Mouse (Mus musculus) midbrain, postnatal 0 days (tissue): ENCODE measurements around the gene Ehmt2. TPM values are rescaled to one million over a fixed set of nuclear protein-coding genes. Genes with fewer than 3 reads are reported as not detected.

ENCODE experiments used
- ATAC-seq: fragments of 200-750 bp; cut with Nextera tagmentation; 2 replicates; pipeline ENCODE4 v1.8.0; 2017; ENCODE audit warnings: moderate number of reproducible peaks, mild to moderate bottlenecking, moderate TSS enrichment, moderate library complexity; ENCODE audit not compliant: low FRiP score
- DNase-seq: peaks from one replicate; pipeline ENCODE4 v3.0.0-alpha.2; 2015; ENCODE audit warnings: low spot score
- H3K27ac ChIP-seq: fragments of 300-500 bp; sonication (generic); 2 replicates; pipeline ENCODE4 v1.5.1; 2014; ENCODE audit warnings: low read depth, mild to moderate bottlenecking, low read length, mixed read lengths
- H3K27me3 ChIP-seq: fragments of 300-500 bp; sonication (generic); 2 replicates; pipeline ENCODE4 v1.6.1; 2014; ENCODE audit warnings: low read length, control low read depth, mixed read lengths; ENCODE audit not compliant: insufficient read depth
- H3K36me3 ChIP-seq: fragments of 300-500 bp; sonication (generic); 2 replicates; pipeline ENCODE4 v1.6.1; 2014; ENCODE audit warnings: low read length, control low read depth, mixed read lengths; ENCODE audit not compliant: insufficient read depth
- H3K4me1 ChIP-seq: fragments of 300-500 bp; sonication (generic); 2 replicates; pipeline ENCODE4 v1.6.1; 2014; ENCODE audit warnings: mild to moderate bottlenecking, control low read depth, antibody characterized with exemption, low read length, mixed read lengths; ENCODE audit not compliant: insufficient read depth
- H3K4me2 ChIP-seq: fragments of 300-500 bp; sonication (generic); 2 replicates; pipeline ENCODE4 v1.6.1; 2014; ENCODE audit warnings: low read depth, mild to moderate bottlenecking, low read length, mixed read lengths; ENCODE audit not compliant: poor library complexity, severe bottlenecking
- H3K4me3 ChIP-seq: fragments of 300-500 bp; sonication (generic); 2 replicates; pipeline ENCODE4 v1.5.1; 2014; ENCODE audit warnings: low read depth, mild to moderate bottlenecking, low read length, moderate library complexity
- H3K9ac ChIP-seq: fragments of 300-500 bp; sonication (generic); replicated peaks from 2 replicates; pipeline ENCODE4 v1.6.1; 2014; ENCODE audit warnings: mild to moderate bottlenecking, low read length, moderate library complexity, mixed read lengths; ENCODE audit not compliant: poor library complexity, severe bottlenecking
- H3K9me3 ChIP-seq: fragments of 300-500 bp; sonication (generic); 2 replicates; pipeline ENCODE4 v1.6.1; 2016; ENCODE audit warnings: low read length, control low read depth
- CTCF ChIP-seq: IDR thresholded peaks from 2 replicates; pipeline ENCODE4 v1.5.1; 2016; ENCODE audit warnings: antibody characterized with exemption, mild to moderate bottlenecking
- WGBS: fragments of 180-500 bp; shearing (Covaris S2); extraction: QIAGEN DNeasy Blood & Tissue Kit; methylation state at CpG from one replicate; pipeline ENCODE4 v1.1.7; 2014; 5-methylcytosine and 5-hydroxymethylcytosine counted together
- polyA plus RNA-seq: library from polyadenylated mRNA; unstranded; fragments of >200 nt; fragmentation: Nextera tagmentation; extraction: Ambion mirVana; gene quantifications from 2 replicates; pipeline ENCODE4 v1.2.1, GENCODE M21; 2015
- total RNA-seq: library from RNA; depleted of rRNA; stranded (reverse); fragments of >200 nt; gene quantifications from 2 replicates; pipeline ENCODE4 v1.2.3, GENCODE M21; 2014; rRNA removed

The Ehmt2 gene
- 312 and 375 TPM in 2 replicates for total RNA-seq
- 58.8 and 69.0 TPM in 2 replicates for polyA plus RNA-seq

GRCm38 (mm10) chr17:34898160-34898586 is at the start of gene Ehmt2, which contains the start of gene C2:
Gene Ehmt2 (plus strand): TSS chr17:34898469.
Gene C2 (minus strand): TSS chr17:34898265.
- Histone ChIP-seq H3K9ac (peak within 1 kb of the TSS; percentile 87), H3K9me3 (no peaks in the 10 kb centered on the region), H3K36me3 (no peaks in the 10 kb centered on the region), H3K4me2 (peak within 1 kb of the TSS; percentile 81), H3K27me3 (no peaks in the 10 kb centered on the region), H3K4me3 (peak within 1 kb of the TSS; percentile 83), H3K4me1 (peaks cover 18% of the 10 kb centered on the region), H3K27ac (peak within 1 kb of the TSS; percentile 91)
- DNase-seq (peak; percentile 82), ATAC-seq (peak; percentile 17)
- no peak for TF ChIP-seq CTCF
- WGBS: 2% methylated on average over 17 of the region's 44 CpGs

DNA sequence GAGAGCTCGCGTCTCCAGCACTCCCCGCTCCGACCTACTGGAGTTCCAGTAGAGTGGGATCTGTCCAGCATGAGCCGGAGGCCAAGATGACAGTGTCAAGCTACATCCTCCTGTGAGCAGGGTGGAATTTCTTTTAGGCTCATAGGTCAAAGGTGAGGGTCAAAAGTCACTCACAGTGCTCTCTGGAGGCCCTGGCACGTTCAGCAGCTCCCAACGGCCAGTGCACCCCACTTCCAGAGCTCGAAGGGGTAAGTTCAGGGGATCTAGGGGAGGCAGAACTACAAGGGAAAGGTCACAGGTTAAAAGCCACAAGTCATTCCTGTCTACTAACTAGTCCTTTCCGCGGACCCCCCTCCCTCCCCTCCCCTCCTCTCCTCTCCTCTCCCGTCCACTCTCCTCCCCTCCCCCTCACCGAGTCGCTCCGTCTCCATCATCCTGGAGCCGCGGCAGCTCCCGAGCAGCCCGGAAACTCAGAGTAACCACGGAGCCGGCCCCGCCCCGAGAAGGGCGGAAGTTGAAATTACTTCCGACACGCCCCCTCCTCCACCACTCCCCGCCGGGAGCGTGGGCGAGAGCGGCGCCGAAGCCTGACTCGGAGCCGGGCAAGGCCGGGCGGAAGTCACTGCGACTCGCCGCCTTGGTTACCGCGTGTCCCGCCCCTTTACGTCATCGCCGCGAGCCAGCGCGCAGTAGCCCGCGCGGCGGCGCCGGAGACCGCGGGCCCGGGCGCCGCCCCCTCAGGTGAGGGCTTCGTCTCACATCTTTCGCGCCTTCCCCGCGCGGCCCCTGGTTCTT is 48.4 kb upstream of the Ehmt2 start, which contains the start of the genes Skiv2l and Nelfe:
Gene Skiv2l, minus strand, starts transcription at position 489 of the 795 bp plus-strand sequence.
Gene Nelfe, plus strand, starts transcription at position 670 of the 795 bp plus-strand sequence.
- no peaks in the 10 kb centered on the region for H3K27me3 ChIP-seq
- H3K9me3 ChIP-seq: no peaks in the 10 kb centered on the region
- TF ChIP-seq CTCF: no peak
- under 1% methylated on average over 58 of the region's 65 CpGs for WGBS
- H3K36me3 ChIP-seq: peaks cover 58% of the 10 kb centered on the region
- ATAC-seq: peak; percentile 96
- peak within 1 kb of the TSS; percentile 55 for H3K27ac ChIP-seq
- peak within 1 kb of the TSS; percentile 93 for H3K9ac ChIP-seq
- peaks cover 10% of the 10 kb centered on the region for H3K4me1 ChIP-seq
- H3K4me2 ChIP-seq: peak within 1 kb of the TSS; percentile 94
- peak; percentile 97 for DNase-seq
- H3K4me3 ChIP-seq: peak within 1 kb of the TSS; percentile 97

DNA sequence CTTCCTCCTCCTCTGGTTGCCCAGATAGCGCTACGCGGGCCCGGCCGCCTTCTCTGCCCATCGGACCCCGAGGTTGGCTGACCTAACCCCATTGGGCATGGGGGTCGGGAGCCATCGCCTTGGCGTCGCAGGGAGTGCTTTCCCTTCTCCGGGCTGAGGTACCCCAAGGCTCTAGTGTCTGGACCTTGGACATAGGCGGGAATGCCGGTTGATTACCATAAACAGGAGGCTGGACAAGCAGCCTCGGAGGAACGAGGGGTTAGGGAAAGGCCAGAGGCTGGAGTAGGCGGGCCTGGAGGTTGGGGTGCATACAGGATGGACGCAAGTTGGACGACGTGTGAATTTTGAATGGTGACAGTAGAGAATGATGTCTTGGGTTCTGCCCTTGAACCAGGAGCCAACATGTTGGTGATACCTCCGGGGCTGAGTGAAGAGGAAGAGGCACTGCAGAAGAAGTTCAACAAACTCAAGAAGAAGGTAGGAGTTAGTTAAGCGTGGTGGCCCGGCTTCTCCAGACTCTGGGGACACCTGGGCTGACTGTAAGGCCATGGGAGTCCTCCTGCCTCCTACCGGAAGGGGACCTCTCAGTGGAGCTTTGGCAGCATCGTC is 47.6 kb upstream of the Ehmt2 start:
- 2% methylated on average over 25 of the region's 25 CpGs for WGBS
- Histone ChIP-seq H3K36me3 (peaks cover 56% of the 10 kb centered on the region), H3K27ac (peak overlapping the region; percentile 55), H3K4me2 (peak overlapping the region; percentile 94), H3K27me3 (no peaks in the 10 kb centered on the region), H3K9me3 (no peaks in the 10 kb centered on the region), H3K9ac (peak overlapping the region; percentile 93), H3K4me3 (peak overlapping the region; percentile 97), H3K4me1 (peaks cover 10% of the 10 kb centered on the region)
- peak; percentile 36; the same call in 1 of the 2 replicates for ATAC-seq
- TF ChIP-seq CTCF: no peak
- DNase-seq: no peak

- Histone ChIP-seq H3K4me3 (no peak overlapping the region), H3K27me3 (no peaks in the 10 kb centered on the region), H3K4me1 (peaks cover 10% of the 10 kb centered on the region), H3K9ac (no peak overlapping the region), H3K27ac (no peak overlapping the region), H3K36me3 (peaks cover 35% of the 10 kb centered on the region), H3K4me2 (no peak overlapping the region), H3K9me3 (no peaks in the 10 kb centered on the region)
- DNase-seq: no peak
- TF ChIP-seq CTCF: no peak
- 79% methylated on average over 8 of the region's 8 CpGs for WGBS
- no peak for ATAC-seq
Observed at GRCm38 (mm10) chr17:34853511-34853910, 44.8 kb upstream of the Ehmt2 start.

DNA sequence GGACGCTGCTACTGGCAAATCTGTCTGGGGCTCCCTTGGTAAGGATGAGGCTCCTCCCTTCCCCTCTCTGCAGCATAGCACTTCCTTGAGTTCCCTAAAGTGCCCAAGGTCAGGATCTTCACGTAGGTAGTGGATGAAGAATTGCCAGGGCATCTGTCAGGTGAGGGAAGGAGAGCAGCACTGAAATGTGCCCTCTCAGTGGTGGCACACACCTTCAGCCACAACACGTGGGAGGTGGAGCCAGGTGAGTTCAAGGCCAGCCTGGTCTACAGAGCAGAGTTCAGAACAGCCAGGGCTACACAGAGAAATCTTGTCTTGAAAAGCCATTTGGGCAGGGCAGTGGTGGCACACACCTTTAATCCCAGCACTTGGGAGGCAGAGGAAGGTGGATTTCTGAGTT is 43.5 kb upstream of the Ehmt2 start:
- DNase-seq (no peak), ATAC-seq (no peak)
- WGBS: 84% methylated on average over 3 of the region's 3 CpGs
- no peak overlapping the region for H3K27ac ChIP-seq
- no peak overlapping the region for H3K4me3 ChIP-seq
- H3K27me3 ChIP-seq: no peaks in the 10 kb centered on the region
- H3K9me3 ChIP-seq: no peaks in the 10 kb centered on the region
- TF ChIP-seq CTCF: no peak
- H3K4me1 ChIP-seq: peaks cover 6% of the 10 kb centered on the region; the same call in 1 of the 2 replicates
- peaks cover 35% of the 10 kb centered on the region for H3K36me3 ChIP-seq
- no peak overlapping the region for H3K4me2 ChIP-seq
- no peak overlapping the region for H3K9ac ChIP-seq
